Comparison of ENCODE assay signal across 9 mouse cellular contexts in genomic region chr4:149446309-149446708, GRCm38 (mm10). TPM values are rescaled to one million over a fixed set of nuclear protein-coding genes. Genes with fewer than 3 reads are reported as not detected.
A peak's percentile ranks its signal among the peaks of the same experiment; 100 is the strongest.
DNase-seq lines count a peak whose midpoint lies in the region; ATAC-seq and TF ChIP-seq lines count a peak whose summit lies in the region.
"Had no signal": no experiment of that assay in that cellular context is flagged by ENCODE, and none has a peak within 500 bp of the region (broad histone marks: within the 10 kb centered on the region; RNA-seq: fewer than 3 reads in every experiment).

No protein-coding gene starts in this region.

- no peak overlapping the region for H3K9ac ChIP-seq in forebrain, postnatal 0 days
- H3K9ac ChIP-seq in liver, embryonic 16.5 days (ENCODE audit: low read depth, low read length): no peak overlapping the region

- 91% methylated on average over 1 of the region's 1 CpGs for WGBS in thymus, adult 2 months
- WGBS in forebrain, postnatal 0 days: 38% methylated on average over 1 of the region's 1 CpGs
- WGBS in liver, embryonic 16.5 days (ENCODE audit: insufficient replicate concordance): 48% methylated on average over 1 of the region's 1 CpGs

- no peak overlapping the region for H3K4me3 ChIP-seq in thymus, adult 2 months (ENCODE audit: control insufficient read depth, insufficient read depth, low read length)
- H3K4me3 ChIP-seq in forebrain, postnatal 0 days (ENCODE audit: low read depth, low read length): no peak overlapping the region
- peak overlapping the region; percentile 47 for H3K4me3 ChIP-seq in liver, embryonic 16.5 days (ENCODE audit: low read depth, low read length)

- no peak for TF ChIP-seq CTCF in thymus, adult 2 months (IDR thresholded peaks at IDR 0.05; ENCODE audit: borderline replicate concordance, control insufficient read depth, extremely low read depth, insufficient read depth, low read length, poor library complexity)
- TF ChIP-seq CTCF in forebrain, postnatal 0 days (IDR thresholded peaks at IDR 0.05; ENCODE audit: low read depth): no peak

- no peaks in the 10 kb centered on the region for H3K9me3 ChIP-seq in forebrain, postnatal 0 days (ENCODE audit: low read length)
- no peaks in the 10 kb centered on the region for H3K9me3 ChIP-seq in liver, embryonic 16.5 days (replicated peaks; ENCODE audit: control insufficient read depth, low read length)

- H3K27ac ChIP-seq in thymus, adult 2 months (ENCODE audit: control insufficient read depth, insufficient read depth, low read length): 0 out of 2 replicates have a peak overlapping the region, but pooled peaks have one; percentile 35
- H3K27ac ChIP-seq in forebrain, postnatal 0 days (ENCODE audit: low read depth, low read length): peak overlapping the region; percentile 91; the same call in 1 of the 2 replicates
- peak overlapping the region; percentile 60; the same call in 1 of the 2 replicates for H3K27ac ChIP-seq in liver, embryonic 16.5 days (ENCODE audit: low read length)

- H3K36me3 ChIP-seq in thymus, adult 2 months (ENCODE audit: control insufficient read depth, insufficient read depth, low read length): no peaks in the 10 kb centered on the region
- H3K36me3 ChIP-seq in forebrain, postnatal 0 days (ENCODE audit: insufficient read depth): no peaks in the 10 kb centered on the region
- no peaks in the 10 kb centered on the region for H3K36me3 ChIP-seq in liver, embryonic 16.5 days (ENCODE audit: control insufficient read depth, insufficient read depth)

- H3K4me2 ChIP-seq in forebrain, postnatal 0 days (ENCODE audit: low read depth): peak overlapping the region; percentile 56
- H3K4me2 ChIP-seq in liver, embryonic 16.5 days (ENCODE audit: low read depth, low read length): peak overlapping the region; percentile 70

- H3K27me3 ChIP-seq in thymus, adult 2 months (ENCODE audit: control insufficient read depth, insufficient read depth, low read length): no peaks in the 10 kb centered on the region
- H3K27me3 ChIP-seq in forebrain, postnatal 0 days (ENCODE audit: insufficient read depth, low read length): no peaks in the 10 kb centered on the region
- no peaks in the 10 kb centered on the region for H3K27me3 ChIP-seq in liver, embryonic 16.5 days (ENCODE audit: control insufficient read depth, insufficient read depth, low read depth, low read length)

- DNase-seq in thymus, adult 2 months: no peak
- DNase-seq in thymus, postnatal 4 days: no peak
- DNase-seq in forebrain, postnatal 0 days: no peak
- no peak for DNase-seq in ovary, adult 18-20 months (ENCODE audit: low spot score)
- DNase-seq in cerebellum, adult 11 months: no peak
- no peak for DNase-seq in kidney, adult 9 months

- no peak for ATAC-seq in forebrain, postnatal 0 days
- ATAC-seq in liver, embryonic 16.5 days (ENCODE audit: low read depth): no peak

- TF ChIP-seq POLR2A in thymus, adult 2 months (IDR thresholded peaks at IDR 0.05; ENCODE audit: control insufficient read depth, extremely low read depth, insufficient read depth, low read length, poor library complexity): no peak

- peaks cover 6% of the 10 kb centered on the region for H3K4me1 ChIP-seq in thymus, adult 2 months (replicated peaks; ENCODE audit: control insufficient read depth, insufficient read depth, low read length)
- peaks cover 14% of the 10 kb centered on the region for H3K4me1 ChIP-seq in forebrain, postnatal 0 days (ENCODE audit: insufficient read depth)
- peaks cover 19% of the 10 kb centered on the region for H3K4me1 ChIP-seq in liver, embryonic 16.5 days (ENCODE audit: control insufficient read depth, low read depth, low read length)

RNA-seq across cellular contexts. Expression of gene Rbp7, which starts 8.5 kb away (rescaled TPM):
- 0.59 and 1.2 TPM in 2 replicates for polyA plus RNA-seq in thymus, adult 2 months (2012; rRNA removed)
- total RNA-seq in forebrain, postnatal 0 days (2014; rRNA removed): not detected in 2 replicates
- polyA plus RNA-seq in forebrain, postnatal 0 days (2015; fragmentation: Nextera tagmentation; extraction: Ambion mirVana): 0.30 and 0.49 TPM in 2 replicates
- 0.14 TPM in 1 of 2 replicates, not detected in the other for polyA plus RNA-seq in liver, embryonic 16.5 days (2015; fragmentation: Nextera tagmentation; extraction: Ambion mirVana)

RNA-seq across cellular contexts. Expression of gene Ube4b, which starts 19.8 kb away (rescaled TPM):
- 110 and 148 TPM in 2 replicates for polyA plus RNA-seq in thymus, adult 2 months (2012; rRNA removed)
- 81.0 and 93.3 TPM in 2 replicates for total RNA-seq in forebrain, postnatal 0 days (2014; rRNA removed)
- 41.0 and 47.6 TPM in 2 replicates for polyA plus RNA-seq in forebrain, postnatal 0 days (2015; fragmentation: Nextera tagmentation; extraction: Ambion mirVana)
- 9.2 and 10.3 TPM in 2 replicates for polyA plus RNA-seq in liver, embryonic 16.5 days (2015; fragmentation: Nextera tagmentation; extraction: Ambion mirVana)

RNA-seq across cellular contexts. Expression of gene Tmem274, which starts 30.9 kb away (rescaled TPM):
- not detected in 2 replicates for polyA plus RNA-seq in thymus, adult 2 months (2012; rRNA removed)
- not detected in 2 replicates for total RNA-seq in forebrain, postnatal 0 days (2014; rRNA removed)
- not detected in 2 replicates for polyA plus RNA-seq in forebrain, postnatal 0 days (2015; fragmentation: Nextera tagmentation; extraction: Ambion mirVana)
- polyA plus RNA-seq in liver, embryonic 16.5 days (2015; fragmentation: Nextera tagmentation; extraction: Ambion mirVana): 0.14 TPM in 1 of 2 replicates, not detected in the other
- total RNA-seq: left cerebral cortex, postnatal 36 days had no signal
- polyA plus RNA-seq: frontal cortex, adult 2 months had no signal

RNA-seq across cellular contexts. Expression of gene Nmnat1, which starts 38.7 kb away (rescaled TPM):
- polyA plus RNA-seq in thymus, adult 2 months (2012; rRNA removed): 21.6 and 22.9 TPM in 2 replicates
- total RNA-seq in forebrain, postnatal 0 days (2014; rRNA removed): 3.6 and 6.5 TPM in 2 replicates
- polyA plus RNA-seq in forebrain, postnatal 0 days (2015; fragmentation: Nextera tagmentation; extraction: Ambion mirVana): 4.8 and 6.4 TPM in 2 replicates
- polyA plus RNA-seq in liver, embryonic 16.5 days (2015; fragmentation: Nextera tagmentation; extraction: Ambion mirVana): 4.7 and 5.2 TPM in 2 replicates

RNA-seq across cellular contexts. Expression of gene Lzic, which starts 38.7 kb away (rescaled TPM):
- 29.0 and 30.3 TPM in 2 replicates for polyA plus RNA-seq in thymus, adult 2 months (2012; rRNA removed)
- total RNA-seq in forebrain, postnatal 0 days (2014; rRNA removed): 44.2 and 62.5 TPM in 2 replicates
- polyA plus RNA-seq in forebrain, postnatal 0 days (2015; fragmentation: Nextera tagmentation; extraction: Ambion mirVana): 38.9 and 46.9 TPM in 2 replicates
- polyA plus RNA-seq in liver, embryonic 16.5 days (2015; fragmentation: Nextera tagmentation; extraction: Ambion mirVana): 9.1 and 9.7 TPM in 2 replicates

Comparison
In these comparisons a context has a peak if more than half of its experiments do, and no peak if none do; other contexts are left out.
1. H3K27ac ChIP-seq: peak in every context shown above with its lines; median percentile 91 in forebrain, postnatal 0 days; 60 in liver, embryonic 16.5 days; 35 in thymus, adult 2 months.